Mouse (Mus musculus): ENCODE data around the gene Usp51.
"Not testable (repeated sequence)": the region's sequence is repeated elsewhere in the genome, so short reads cannot be mapped to it uniquely, and the experiment has no call there.

The Usp51 gene

GRCm38 (mm10) chrX:153006387-153006841, at the start of gene Usp51:
Gene Usp51 (plus strand): TSS chrX:153006469.
- peak; percentile 57 for DNase-seq

- no peak for DNase-seq
These were observed 36.7 kb upstream of the Usp51 start for GRCm38 (mm10) chrX:152969606-152970005.

- DNase-seq: not testable (repeated sequence)
These were observed 32.6 kb upstream of the Usp51 start for GRCm38 (mm10) chrX:152973476-152974203.

GRCm38 (mm10) chrX:152974204-152974661, 32.0 kb upstream of the Usp51 start:
- DNase-seq: peak; percentile 13

GRCm38 (mm10) chrX:152976538-152976937, 29.7 kb upstream of the Usp51 start:
- no peak for DNase-seq

GRCm38 (mm10) chrX:152985009-152985408, 21.3 kb upstream of the Usp51 start:
- no peak for DNase-seq

- not testable (repeated sequence) for DNase-seq
These were observed 16.4 kb upstream of the Usp51 start for GRCm38 (mm10) chrX:152989852-152990251.

- DNase-seq: not testable (repeated sequence)
These were observed 10.2 kb upstream of the Usp51 start for GRCm38 (mm10) chrX:152996105-152996504.

- DNase-seq: peak; percentile 56
These were observed 884 bp downstream of the Usp51 start for GRCm38 (mm10) chrX:153007021-153007684.

GRCm38 (mm10) chrX:153007685-153008047, 1.4 kb downstream of the Usp51 start:
- no peak for DNase-seq

- not testable (repeated sequence) for DNase-seq
These were observed 19.0 kb downstream of the Usp51 start for GRCm38 (mm10) chrX:153025255-153025654.

- DNase-seq: not testable (repeated sequence)
These were observed 19.4 kb downstream of the Usp51 start for GRCm38 (mm10) chrX:153025709-153026108.

- not testable (repeated sequence) for DNase-seq
These were observed 25.3 kb downstream of the Usp51 start for GRCm38 (mm10) chrX:153031547-153031946.

GRCm38 (mm10) chrX:153037087-153037971, 31.1 kb downstream of the Usp51 start, which contains the start of gene Mageh1:
Gene Mageh1 (minus strand): TSS chrX:153037575.
- DNase-seq: peak; percentile 76

- not testable (repeated sequence) for DNase-seq
These were observed 31.9 kb downstream of the Usp51 start for GRCm38 (mm10) chrX:153037972-153038744.
